In the genomic region with DNA sequence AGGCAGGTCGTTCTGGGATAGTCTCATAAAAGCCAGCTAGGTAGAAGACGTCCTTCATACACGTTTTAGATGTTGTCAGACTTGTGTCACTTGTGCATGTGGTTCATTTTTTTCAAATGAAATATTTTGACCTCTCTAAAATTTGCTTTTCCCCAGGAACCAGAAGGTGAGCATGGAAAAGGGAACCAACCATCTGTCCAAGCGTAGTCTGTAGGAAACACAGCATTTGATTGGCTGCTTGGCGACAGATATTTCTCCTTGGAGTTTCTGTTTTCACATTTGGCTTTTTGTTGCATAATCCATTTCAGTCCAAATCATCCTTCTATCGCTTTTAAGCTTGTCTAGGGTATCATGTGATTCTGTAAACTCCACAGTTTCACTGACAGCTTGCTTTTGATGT, we compare ENCODE assay signal across 18 mouse cellular contexts. TPM values are rescaled to one million over a fixed set of nuclear protein-coding genes. Genes with fewer than 3 reads are reported as not detected.
A peak's percentile ranks its signal among the peaks of the same experiment; 100 is the strongest.
DNase-seq lines count a peak whose midpoint lies in the region; TF ChIP-seq lines count a peak whose summit lies in the region.
"Had no signal": no experiment of that assay in that cellular context is flagged by ENCODE, and none has a peak within 500 bp of the region (broad histone marks: within the 10 kb centered on the region; RNA-seq: fewer than 3 reads in every experiment).

No protein-coding gene starts in this region.

- H3K27me3 ChIP-seq in cerebellum, adult 2 months (ENCODE audit: control insufficient read depth, insufficient read depth, low read length), result no peaks in the 10 kb centered on the region
- H3K27me3 ChIP-seq: embryonic facial prominence, embryonic 12.5 days; forebrain, embryonic 15.5 days; heart, embryonic 12.5 days; hindbrain, embryonic 15.5 days had no signal

- H3K4me1 ChIP-seq in cerebellum, adult 2 months (ENCODE audit: control insufficient read depth, insufficient read depth, low read length), result peaks cover 9% of the 10 kb centered on the region; the same call in 1 of the 2 replicates
- H3K4me1 ChIP-seq: embryonic facial prominence, embryonic 12.5 days; forebrain, embryonic 15.5 days; heart, embryonic 12.5 days; hindbrain, embryonic 15.5 days had no signal

- TF ChIP-seq POLR2A in cerebellum, adult 2 months (IDR thresholded peaks at IDR 0.05; ENCODE audit: borderline replicate concordance, insufficient read depth, low read length), result no peak

- no peak for TF ChIP-seq CTCF in cerebellum, adult 2 months (IDR thresholded peaks at IDR 0.05; ENCODE audit: borderline replicate concordance, insufficient read depth, low read depth, low read length)

- H3K27ac ChIP-seq in cerebellum, adult 2 months (ENCODE audit: insufficient read depth, low read length), result peak overlapping the region; percentile 64; the same call in 1 of the 2 replicates
- H3K27ac ChIP-seq: embryonic facial prominence, embryonic 12.5 days; forebrain, embryonic 15.5 days; hindbrain, embryonic 15.5 days had no signal

- no peak overlapping the region for H3K4me3 ChIP-seq in cerebellum, adult 2 months (replicated peaks; ENCODE audit: insufficient read depth, low read depth, low read length)
- H3K4me3 ChIP-seq: embryonic facial prominence, embryonic 12.5 days; forebrain, embryonic 15.5 days; heart, embryonic 12.5 days; hindbrain, embryonic 15.5 days had no signal

- 22% methylated on average over 6 of the region's 6 CpGs for WGBS in cerebellum, adult 2 months

- DNase-seq in layer of hippocampus, adult 11-12 months (ENCODE audit: low spot score), result peak; percentile 23
- DNase-seq in layer of hippocampus, postnatal 25 days (ENCODE audit: extremely low spot score in 1 of 2, low spot score in 1 of 2), result no peak
- DNase-seq in cerebellum, adult 11-12 months, result peak; percentile 54
- DNase-seq in cerebellum, adult 2 months, result peak; percentile 25 to 77
- peak; percentile 24 to 47 for DNase-seq in cerebellum, postnatal 25 days
- DNase-seq in adrenal gland, adult 2 months, result no peak
- no peak for DNase-seq in adrenal gland, adult (ENCODE audit: inconsistent age in 2 of 2, low spot score in 1 of 2)
- DNase-seq: adrenal gland, postnatal 10 days; gastrocnemius, postnatal 25 days; heart, postnatal 36 days; kidney, adult 2 months had no signal

RNA-seq across cellular contexts. Expression of gene Ptchd4, which starts 20.8 kb away (rescaled TPM):
- 10 to 100 TPM in 1 of 2 experiments, 1 to 10 TPM in 1; 7.7 to 11.0 TPM for total RNA-seq in layer of hippocampus, postnatal 25 days (2021)
- polyA plus RNA-seq in cerebellum, adult 2 months (2012; rRNA removed), result 3.7 and 4.0 TPM in 2 replicates
- total RNA-seq in adrenal gland, adult 2 months (2021), result under 1 TPM; 0.06 to 0.21 TPM
- polyA plus RNA-seq in adrenal gland, adult 2 months (2012; rRNA removed), result 0.07 TPM in 1 of 2 replicates, not detected in the other
- total RNA-seq: gastrocnemius, adult 18-20 months; granulocyte monocyte progenitor cell, adult 5-6 weeks; heart, adult 8-10 months; heart, postnatal 36 days had no signal

Comparison
In these comparisons a context has a peak if more than half of its experiments do, and no peak if none do; other contexts are left out.
1. DNase-seq: peak in layer of hippocampus, adult 11-12 months (single experiment), cerebellum, adult 11-12 months (single experiment), cerebellum, adult 2 months (2 of 2) and cerebellum, postnatal 25 days (2 of 2); none in layer of hippocampus, postnatal 25 days (0 of 2), adrenal gland, adult 2 months (single experiment) and adrenal gland, adult (0 of 2).
2. RNA of gene Ptchd4, which starts 20.8 kb away (total RNA-seq): 7.7 to 11.0 TPM in layer of hippocampus, postnatal 25 days; 0.06 to 0.21 TPM in adrenal gland, adult 2 months; every median in the first group is over 4 times any median in the second.